Mouse (Mus musculus) small intestine, adult 2 months (tissue): ENCODE results near the gene Col7a1. TPM values are rescaled to one million over a fixed set of nuclear protein-coding genes. Genes with fewer than 3 reads are reported as not detected.

Experiments used
- H3K27ac ChIP-seq: fragments of 200-500 bp; 2 replicates; pipeline ENCODE4 v1.5.1; 2012; ENCODE audit warnings: low read depth, low read length, control low read depth, inconsistent platforms; ENCODE audit not compliant: insufficient read depth
- H3K27me3 ChIP-seq: fragments of 200-500 bp; 2 replicates; pipeline ENCODE4 v1.6.1; 2012; ENCODE audit warnings: mild to moderate bottlenecking, moderate library complexity, low read length, inconsistent platforms; ENCODE audit not compliant: control insufficient read depth, insufficient read depth
- H3K36me3 ChIP-seq: fragments of 200-500 bp; 2 replicates; pipeline ENCODE4 v1.6.1; 2012; ENCODE audit warnings: mild to moderate bottlenecking, low read length, control low read depth, inconsistent platforms; ENCODE audit not compliant: control insufficient read depth, insufficient read depth
- H3K4me1 ChIP-seq: fragments of 200-500 bp; 2 replicates; pipeline ENCODE4 v1.6.1; 2012; ENCODE audit warnings: low read length, inconsistent platforms, mixed read lengths; ENCODE audit not compliant: control insufficient read depth, insufficient read depth, insufficient read length
- H3K4me3 ChIP-seq: fragments of 200-500 bp; 2 replicates; pipeline ENCODE4 v1.5.1; 2012; ENCODE audit warnings: low read depth, mild to moderate bottlenecking, control low read depth, inconsistent platforms, low read length, moderate library complexity
- CTCF ChIP-seq: fragments of 200-500 bp; IDR thresholded peaks from 2 replicates; pipeline ENCODE4 v1.5.1; 2012; ENCODE audit warnings: low read depth, mild to moderate bottlenecking, control low read depth, inconsistent platforms, low read length, moderate library complexity, mixed read lengths; ENCODE audit not compliant: insufficient replicate concordance, insufficient read length; ENCODE audit errors: extremely low read depth
- POLR2A ChIP-seq: fragments of 200-500 bp; IDR thresholded peaks from 2 replicates; pipeline ENCODE4 v1.6.1; 2012; ENCODE audit warnings: low read depth, mild to moderate bottlenecking, control low read depth, inconsistent platforms, low read length, moderate library complexity
- WGBS: fragments of 180-500 bp; shearing (Covaris S2); methylation state at CpG from one replicate; pipeline ENCODE4 v1.1.7; 2018; 5-methylcytosine and 5-hydroxymethylcytosine counted together
- polyA plus RNA-seq: library from polyadenylated mRNA; depleted of rRNA; stranded (reverse); fragments of >200 nt; gene quantifications from 2 replicates; pipeline ENCODE4 v1.2.3, GENCODE M21; 2012

Col7a1 gene
- polyA plus RNA-seq, 1 experiment, result 3.4 TPM

DNA sequence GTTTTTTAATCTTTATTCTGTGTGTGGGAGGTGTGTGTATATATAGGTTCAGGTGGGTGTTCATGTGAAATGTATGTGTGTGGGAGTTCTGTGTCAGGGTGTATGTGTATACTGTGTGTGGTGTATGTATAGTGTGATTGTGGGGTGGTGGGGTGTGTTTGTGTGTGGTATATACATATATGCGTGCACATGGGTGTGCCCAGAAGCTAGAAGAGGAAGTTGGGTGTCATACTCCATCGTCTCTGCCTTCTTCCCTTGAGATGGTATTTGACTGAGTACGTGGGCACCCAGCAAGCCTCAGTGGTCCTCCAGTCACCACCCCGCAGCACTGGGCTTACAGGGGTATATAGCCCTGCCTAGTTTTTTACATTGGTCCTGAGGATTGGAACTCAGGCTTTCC is 68.0 kb downstream of the Col7a1 start:
- Histone ChIP-seq H3K27me3 (no peaks in the 10 kb centered on the region), H3K4me1 (no peaks in the 10 kb centered on the region; the same call in 1 of the 2 replicates), H3K27ac (no peak overlapping the region; the same call in 1 of the 2 replicates), H3K36me3 (peaks cover 29% of the 10 kb centered on the region), H3K4me3 (no peak overlapping the region)
- TF ChIP-seq CTCF, result no peak
- no peak for TF ChIP-seq POLR2A
- whole genome bisulfite sequencing, result 67% methylated on average over 4 of the region's 4 CpGs

DNA sequence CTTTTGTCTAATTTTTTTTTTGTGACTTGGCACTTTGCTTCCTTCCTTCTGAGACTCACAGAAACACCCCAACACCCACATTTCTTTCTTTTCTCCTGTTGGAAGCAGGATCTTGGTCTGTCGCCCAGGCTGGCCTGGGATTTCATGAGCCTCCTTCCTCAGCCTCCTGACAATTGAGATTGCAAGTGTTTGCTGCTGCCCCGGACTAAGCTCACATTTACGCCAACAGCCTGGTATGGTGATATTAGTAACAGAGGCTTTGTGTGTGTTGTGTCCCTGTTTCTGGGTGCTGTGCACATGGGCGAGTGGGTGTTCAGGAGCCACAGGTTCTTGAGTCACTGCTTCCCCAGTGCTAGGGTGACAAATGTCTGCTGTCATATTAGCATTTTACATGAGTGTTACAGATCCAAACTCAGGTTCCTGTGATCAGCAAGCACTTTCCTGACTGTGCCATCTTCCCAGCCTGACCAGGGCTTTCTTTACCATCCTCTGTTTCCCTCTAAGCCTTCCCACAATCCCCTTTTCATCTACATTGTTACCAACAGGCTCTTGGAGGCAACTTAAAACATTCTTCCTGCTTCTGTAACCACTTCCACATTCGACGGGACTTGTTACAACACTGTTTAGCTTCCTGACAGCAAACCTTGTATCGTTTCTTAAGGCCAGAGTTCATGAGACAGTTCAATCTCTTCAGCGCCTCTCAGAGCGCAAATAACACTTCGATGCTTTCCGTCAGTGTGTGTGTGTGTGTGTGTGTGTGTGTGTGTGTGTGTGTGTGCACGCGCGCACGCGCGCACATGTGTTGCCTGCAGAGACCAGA is 69.7 kb downstream of the Col7a1 start:
- H3K36me3 ChIP-seq, result peaks cover 26% of the 10 kb centered on the region
- TF ChIP-seq POLR2A (no peak), CTCF (no peak)
- H3K4me3 ChIP-seq, result no peak overlapping the region
- WGBS, result 83% methylated on average over 17 of the region's 17 CpGs
- H3K27ac ChIP-seq, result no peak overlapping the region
- no peaks in the 10 kb centered on the region; the same call in 1 of the 2 replicates for H3K4me1 ChIP-seq
- H3K27me3 ChIP-seq, result no peaks in the 10 kb centered on the region

DNA sequence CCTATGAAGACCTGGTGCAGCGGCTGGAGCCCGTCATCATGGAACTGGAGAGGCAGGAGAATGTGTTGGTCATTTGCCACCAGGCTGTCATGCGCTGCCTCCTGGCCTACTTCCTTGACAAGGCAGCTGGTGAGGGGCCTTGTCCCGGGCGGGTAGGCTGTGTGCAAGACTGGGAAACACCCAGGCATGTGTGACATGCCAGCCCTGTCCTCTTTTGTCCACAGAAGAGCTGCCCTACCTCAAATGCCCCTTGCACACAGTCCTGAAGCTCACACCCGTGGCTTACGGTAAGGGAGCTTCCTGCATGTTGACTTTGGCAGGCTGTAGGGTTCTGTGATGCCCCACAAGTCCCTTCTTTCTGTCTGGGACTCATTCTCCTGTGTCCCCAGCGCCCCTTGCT is 74.1 kb downstream of the Col7a1 start:
- no peak for TF ChIP-seq CTCF
- TF ChIP-seq POLR2A, result no peak; the same call in 1 of the 2 replicates
- Histone ChIP-seq H3K27me3 (no peaks in the 10 kb centered on the region), H3K4me1 (peaks cover 8% of the 10 kb centered on the region), H3K27ac (no peak overlapping the region), H3K36me3 (peaks cover 44% of the 10 kb centered on the region), H3K4me3 (no peak overlapping the region)
- 59% methylated on average over 8 of the region's 8 CpGs for WGBS

DNA sequence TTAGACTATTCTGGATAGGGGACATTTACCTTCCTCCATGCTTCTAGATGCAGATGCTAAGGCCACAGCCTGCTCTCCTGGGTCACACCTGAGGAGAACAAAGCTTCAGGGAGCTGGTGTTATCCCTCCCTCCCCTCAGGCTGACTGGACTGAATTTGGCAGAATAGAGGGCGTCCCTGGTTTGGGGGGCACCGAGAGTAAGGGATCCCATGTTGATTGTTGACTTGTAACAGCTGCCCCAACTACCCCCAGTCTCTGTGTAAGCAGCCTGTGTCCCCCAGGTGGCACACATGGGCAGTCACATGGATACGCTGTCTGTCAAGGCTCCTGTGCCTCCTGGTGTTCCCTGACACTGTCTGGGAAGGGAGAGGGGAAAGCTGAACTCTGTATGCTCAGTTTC is 75.0 kb downstream of the Col7a1 start:
- no peak for TF ChIP-seq CTCF
- no peak for TF ChIP-seq POLR2A
- Histone ChIP-seq H3K36me3 (peaks cover 38% of the 10 kb centered on the region), H3K4me3 (no peak overlapping the region), H3K4me1 (peaks cover 8% of the 10 kb centered on the region), H3K27me3 (no peaks in the 10 kb centered on the region), H3K27ac (no peak overlapping the region)
- WGBS, result 91% methylated on average over 3 of the region's 3 CpGs

DNA sequence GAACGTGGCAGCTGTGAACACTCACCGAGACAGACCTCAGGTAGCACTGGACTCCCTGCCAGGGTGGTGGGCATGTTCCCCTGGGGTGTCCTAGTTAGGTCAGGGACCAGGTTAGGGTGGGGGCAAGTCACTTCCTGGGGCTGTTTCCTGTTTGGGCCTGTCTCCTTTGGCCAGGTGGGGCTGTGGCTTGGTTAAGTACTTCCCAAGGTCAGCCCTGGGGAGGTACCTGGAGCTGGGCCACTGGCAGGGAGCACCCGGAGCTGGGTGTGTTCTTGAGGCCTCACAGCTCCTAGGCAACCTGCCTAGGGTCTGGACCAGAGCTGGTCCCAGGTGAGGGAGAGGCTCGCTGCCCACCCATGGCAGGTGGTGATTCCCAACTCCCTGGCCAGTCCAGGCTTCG is 75.5 kb downstream of the Col7a1 start:
- Histone ChIP-seq H3K27ac (no peak overlapping the region), H3K36me3 (peaks cover 37% of the 10 kb centered on the region), H3K4me3 (no peak overlapping the region), H3K4me1 (peaks cover 8% of the 10 kb centered on the region), H3K27me3 (no peaks in the 10 kb centered on the region)
- 34% methylated on average over 5 of the region's 5 CpGs for WGBS
- TF ChIP-seq POLR2A, result no peak
- no peak for TF ChIP-seq CTCF

DNA sequence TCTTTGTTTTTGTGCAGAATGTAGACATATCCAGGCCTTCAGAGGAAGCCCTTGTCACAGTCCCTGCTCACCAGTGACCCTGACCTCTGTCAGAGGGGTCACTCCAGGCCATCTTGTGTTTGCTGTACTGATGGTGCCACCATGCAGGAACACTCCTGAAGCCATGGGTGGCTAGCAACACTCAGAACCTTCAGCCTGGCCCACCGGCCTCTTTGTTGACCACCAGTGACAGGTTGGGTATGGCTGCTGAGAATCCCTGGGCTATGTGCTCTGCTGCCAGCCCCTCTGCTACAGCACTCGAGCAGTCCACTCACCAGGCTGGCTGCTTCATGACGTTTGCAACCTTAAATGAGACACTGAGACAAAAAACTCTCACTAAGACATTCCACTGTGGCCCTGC is 76.9 kb downstream of the Col7a1 start:
- 85% methylated on average over 3 of the region's 3 CpGs for WGBS
- Histone ChIP-seq H3K4me1 (peaks cover 8% of the 10 kb centered on the region), H3K27me3 (no peaks in the 10 kb centered on the region), H3K36me3 (peaks cover 29% of the 10 kb centered on the region), H3K27ac (no peak overlapping the region), H3K4me3 (no peak overlapping the region)
- no peak for TF ChIP-seq CTCF

DNA sequence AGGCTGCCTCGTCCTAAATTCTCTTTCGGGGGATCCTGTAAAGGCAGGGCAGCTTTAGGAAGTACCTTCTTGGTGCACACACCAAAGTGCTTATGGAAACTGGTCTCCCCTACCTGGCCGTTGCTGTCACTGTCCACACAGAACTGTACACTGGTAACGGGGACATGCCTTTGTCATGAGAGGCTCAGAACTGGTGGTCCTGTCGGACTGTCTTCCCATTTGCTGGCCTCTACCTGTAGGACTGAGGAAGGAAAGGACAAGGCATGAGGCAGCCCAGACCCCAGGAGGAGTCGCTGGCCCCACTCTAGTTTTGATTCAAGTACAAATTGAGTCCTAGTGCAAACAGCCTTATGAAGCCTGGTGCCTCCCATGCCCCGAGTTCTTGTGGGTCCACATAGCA is 77.6 kb downstream of the Col7a1 start:
- whole genome bisulfite sequencing, result 95% methylated on average over 7 of the region's 7 CpGs
- TF ChIP-seq CTCF (no peak), POLR2A (no peak)
- H3K4me1 ChIP-seq, result peaks cover 8% of the 10 kb centered on the region
- peaks cover 24% of the 10 kb centered on the region for H3K36me3 ChIP-seq
- H3K4me3 ChIP-seq, result no peak overlapping the region
- H3K27ac ChIP-seq, result no peak overlapping the region
- H3K27me3 ChIP-seq, result no peaks in the 10 kb centered on the region

DNA sequence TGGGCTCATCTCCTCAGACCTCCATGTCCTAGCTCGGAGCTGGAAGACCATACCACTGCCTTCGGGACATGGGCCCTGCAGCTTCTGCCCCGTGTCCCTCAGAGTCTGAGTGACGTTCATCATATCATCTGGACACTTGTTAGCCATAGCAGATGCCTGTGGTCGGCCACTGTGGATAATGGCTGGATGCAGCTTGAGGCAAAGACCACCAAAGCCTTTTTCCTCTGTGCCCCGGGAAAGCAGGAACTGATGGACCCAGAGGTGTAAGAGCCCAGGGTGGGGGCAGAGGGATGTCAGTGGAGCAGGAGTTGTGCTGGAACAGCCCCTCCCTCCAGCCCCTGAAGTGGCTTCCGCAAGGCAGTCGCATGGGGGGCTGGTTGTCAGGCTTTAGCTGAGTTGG is 78.3 kb downstream of the Col7a1 start:
- peaks cover 24% of the 10 kb centered on the region for H3K36me3 ChIP-seq
- no peak overlapping the region for H3K27ac ChIP-seq
- no peak overlapping the region for H3K4me3 ChIP-seq
- no peaks in the 10 kb centered on the region for H3K27me3 ChIP-seq
- TF ChIP-seq CTCF, result no peak
- 0 out of 2 replicates have a peak, but pooled peaks have one; percentile 9 for TF ChIP-seq POLR2A
- peaks cover 8% of the 10 kb centered on the region for H3K4me1 ChIP-seq
- 88% methylated on average over 8 of the region's 8 CpGs for WGBS
